Mouse (Mus musculus) megakaryocyte, embryonic 14.5 days (primary cell): ENCODE data around the gene Dscaml1.

ENCODE experiments used
- FLI1 ChIP-seq: IDR thresholded peaks from 2 replicates; pipeline ENCODE4 v1.6.1; 2012; ENCODE audit warnings: low read length, inconsistent platforms, mixed read lengths
- GATA1 ChIP-seq: IDR thresholded peaks from 3 replicates; pipeline ENCODE4 v1.6.1; 2012; ENCODE audit warnings: mixed read lengths, low read length, inconsistent platforms, borderline replicate concordance

DNA sequence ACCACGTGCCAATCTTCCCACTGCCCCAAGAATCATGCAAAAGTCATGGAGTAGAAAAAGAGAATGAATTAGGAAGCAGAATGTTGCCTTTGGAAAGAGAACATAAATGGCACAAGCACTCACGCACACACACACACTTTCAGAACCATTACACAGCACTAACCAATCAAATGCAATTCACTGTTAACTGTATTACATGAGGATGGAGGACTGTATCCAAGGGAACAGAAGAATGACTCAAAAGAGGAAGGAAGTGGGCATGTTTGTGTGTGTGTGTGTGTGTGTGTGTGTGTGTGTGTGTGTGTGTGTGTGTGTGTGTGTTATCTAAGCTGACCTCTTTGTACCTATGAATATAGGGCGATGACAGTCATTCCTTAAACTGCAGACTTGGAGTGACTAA, 278.0 kb downstream of the Dscaml1 start:
- TF ChIP-seq GATA1, result no peak
- no peak for TF ChIP-seq FLI1
